Mouse (Mus musculus) left cerebral cortex, postnatal 10 days (tissue): ENCODE data around the gene Aff1. TPM values are rescaled to one million over a fixed set of nuclear protein-coding genes. Genes with fewer than 3 reads are reported as not detected.

Source experiments
- DNase-seq, 2 experiments: peaks; one replicate each; pipeline ENCODE4 v3.0.0; 2021 to 2022; ENCODE audit warnings: low spot score in 2 of 2, mixed read lengths in 1 of 2; ENCODE audit errors: extremely low spot score in 1 of 2
- intact Hi-C: fragments of 180-260 bp; cut with DNase I; formaldehyde crosslinking; loops from one replicate; pipeline ENCODE4 v1.15.1; 2025
- total RNA-seq, 2 experiments: library from RNA; stranded (reverse); gene quantifications; 2 replicates each; pipeline ENCODE4 v1.2.3; 2021

The Aff1 gene
- 1 to 10 TPM; 5.2 to 8.9 TPM for total RNA-seq

DNA sequence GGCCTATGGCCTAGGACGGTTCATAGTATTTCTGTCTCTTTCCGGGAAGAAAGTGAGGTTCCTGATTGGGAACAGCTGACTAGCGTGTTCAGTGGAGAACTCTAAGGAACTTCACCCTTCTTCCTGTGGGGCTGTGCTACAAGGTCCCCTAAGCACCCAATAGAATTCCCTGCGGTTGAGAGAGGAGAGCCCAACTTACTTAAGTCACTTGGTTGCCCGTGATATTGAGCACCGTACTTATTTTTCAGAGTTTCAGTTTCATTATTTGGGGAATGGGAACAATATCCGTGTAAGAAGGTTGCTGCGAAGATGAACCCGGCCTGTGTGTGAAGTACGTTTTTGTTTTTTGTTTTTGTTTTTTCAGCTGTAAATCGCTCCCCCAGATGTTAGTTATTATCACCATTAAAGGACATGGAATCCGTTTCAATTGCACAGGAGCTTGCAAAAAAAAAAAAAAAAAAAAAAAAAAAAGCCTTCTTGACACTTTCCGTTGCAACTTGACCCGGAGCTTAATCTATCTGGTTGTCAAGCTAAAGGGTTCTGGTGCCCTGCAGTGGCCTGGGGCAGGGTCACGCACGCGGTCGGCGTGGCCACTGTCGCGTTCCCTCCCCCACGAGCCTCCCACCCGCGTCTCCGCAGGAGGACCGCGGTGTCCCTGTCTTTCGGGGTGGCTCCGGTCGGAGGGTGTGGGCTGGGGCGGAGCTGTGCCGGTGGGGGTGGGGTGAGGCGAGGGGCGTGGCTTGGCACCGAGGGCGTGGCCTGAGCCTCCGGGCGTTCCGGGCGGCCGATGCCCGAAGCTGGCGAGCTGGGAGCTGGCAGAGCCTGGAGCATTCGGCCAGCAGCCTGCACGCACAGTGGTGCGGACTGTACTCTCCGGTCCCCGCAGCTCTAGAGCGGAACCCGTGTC is at the start of gene Aff1:
Gene Aff1, plus strand, starts transcription at position 751 of the 907 bp plus-strand sequence.
- intact Hi-C loops = no loop called here
- DNase-seq = peak; percentile 46 to 85

DNA sequence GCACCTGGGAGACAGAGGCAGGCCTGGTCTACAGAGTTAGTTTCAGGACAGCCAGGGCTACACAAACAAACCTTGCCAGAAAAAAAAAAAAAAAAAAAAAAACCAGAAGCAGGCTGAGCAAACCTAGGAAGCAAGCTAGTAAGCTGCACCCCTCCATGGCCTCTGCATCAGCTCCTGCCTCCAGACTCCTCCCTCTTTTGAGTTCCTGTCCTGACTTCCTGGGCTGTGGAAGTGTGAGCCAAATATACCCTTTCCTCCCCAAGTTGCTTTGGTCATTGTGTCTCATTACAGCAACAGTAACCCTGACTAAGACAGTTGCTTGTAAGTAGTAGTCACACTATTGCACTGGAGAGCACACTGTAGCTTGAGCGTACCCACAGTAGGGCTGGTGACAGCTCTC is 48.0 kb upstream of the Aff1 start:
- intact Hi-C loops = no loop called here
- DNase-seq = no peak

DNA sequence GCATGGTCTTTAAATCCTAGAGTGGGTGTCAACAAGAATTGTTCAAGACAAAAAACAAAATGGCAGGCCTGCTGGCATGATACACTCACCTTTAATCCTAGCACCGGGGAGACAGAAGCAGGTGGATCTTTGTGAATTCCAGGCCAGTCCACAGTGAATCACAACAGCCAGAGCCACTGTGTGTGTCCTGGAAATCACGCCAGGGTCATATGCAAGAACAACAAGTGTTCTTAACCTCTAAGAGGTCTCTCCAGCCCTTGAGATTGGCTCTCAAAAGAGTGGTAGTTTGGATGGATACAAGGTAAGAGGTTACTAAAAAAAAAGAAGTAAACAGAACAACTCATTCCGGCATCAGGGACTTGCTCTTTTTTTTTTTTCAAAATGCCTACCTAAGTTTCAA is 44.9 kb upstream of the Aff1 start:
- intact Hi-C loops = no loop called here

DNA sequence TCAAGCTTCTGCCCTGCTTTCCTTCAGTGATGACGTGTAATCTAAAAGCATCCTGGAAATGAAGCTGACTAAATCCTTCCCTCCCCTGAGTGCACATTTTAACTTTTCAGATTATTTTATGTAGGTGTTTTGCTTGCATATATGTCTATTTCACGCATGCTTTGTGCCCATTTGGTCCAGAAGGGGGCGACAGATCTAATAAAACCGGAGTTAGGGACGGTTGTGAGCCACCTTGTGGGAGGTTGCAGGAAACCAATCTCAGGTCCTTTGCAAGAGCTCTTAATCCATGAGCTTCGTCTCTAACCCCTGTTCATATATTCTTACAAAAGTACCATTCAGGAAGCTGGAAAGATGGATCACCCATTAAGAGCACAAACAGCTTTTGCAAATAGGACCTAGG is 37.9 kb upstream of the Aff1 start:
- intact Hi-C loops = no loop called here
- DNase-seq = peak in 1 of 2 experiments; percentile 42

More for the DNA sequence above, 44.9 kb upstream of the Aff1 start:
- DNase-seq = no peak

DNA sequence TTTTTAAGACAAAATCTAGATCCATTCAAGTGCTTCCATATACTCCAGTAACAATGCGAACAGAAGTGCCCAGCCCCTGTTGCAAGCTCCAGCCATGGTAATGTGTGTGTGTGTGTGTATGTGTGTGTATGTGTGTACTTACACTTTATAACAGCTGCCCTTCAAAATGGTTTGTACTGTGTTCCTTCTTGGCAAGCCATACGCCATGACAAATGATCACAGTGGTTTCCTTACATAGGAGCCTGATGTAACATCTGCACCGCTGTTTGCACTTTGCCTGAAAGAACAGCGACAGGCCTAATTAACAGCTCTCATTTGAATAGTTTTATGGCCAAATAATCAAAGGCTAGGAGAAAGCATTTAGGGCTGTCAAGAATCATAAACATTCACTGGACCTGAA is 37.4 kb upstream of the Aff1 start:
- intact Hi-C loops = no loop called here
- DNase-seq = no peak

DNA sequence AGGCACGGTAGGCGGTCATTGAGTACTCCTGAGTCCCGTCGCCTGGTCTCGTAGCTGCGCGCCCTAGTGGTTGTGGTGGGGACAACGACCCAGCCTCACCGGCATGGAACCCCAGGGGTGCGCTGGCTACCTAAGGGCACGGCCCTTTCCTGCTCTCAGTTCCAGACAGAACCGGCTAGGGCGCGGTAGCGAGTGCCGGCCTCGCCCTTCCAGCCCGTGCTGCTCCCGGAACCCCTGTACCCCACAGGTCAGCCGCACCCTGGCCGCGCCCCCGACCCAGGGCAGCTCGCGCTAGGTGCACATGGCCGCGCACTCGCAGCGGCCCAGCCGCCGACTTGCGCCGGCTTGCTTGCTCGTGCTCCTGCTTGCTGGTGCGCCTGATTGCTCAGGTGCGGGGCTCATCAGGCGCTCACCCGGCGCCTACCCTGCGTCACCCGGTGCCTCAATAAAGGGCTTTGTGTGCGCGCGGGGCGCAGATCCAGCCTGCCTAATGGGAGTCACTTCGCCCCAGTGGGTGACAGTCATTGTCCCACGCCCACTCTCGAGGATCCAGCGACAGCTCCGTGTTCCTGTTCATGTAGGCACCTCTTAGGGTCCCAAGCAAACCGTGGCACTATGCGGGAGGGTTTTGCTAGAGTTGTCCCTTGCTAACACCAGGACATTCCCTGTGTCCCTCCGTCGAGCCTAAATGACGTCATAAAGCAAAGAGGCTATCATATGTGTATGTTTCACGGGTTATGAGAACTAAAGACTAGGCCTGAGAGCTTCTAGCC is 36.6 kb upstream of the Aff1 start, which contains the start of gene 1700016H13Rik:
Gene 1700016H13Rik, minus strand, starts transcription at position 665 of the 773 bp plus-strand sequence.
- DNase-seq = peak in 1 of 2 experiments; percentile 75
- intact Hi-C loops = no loop called here

DNA sequence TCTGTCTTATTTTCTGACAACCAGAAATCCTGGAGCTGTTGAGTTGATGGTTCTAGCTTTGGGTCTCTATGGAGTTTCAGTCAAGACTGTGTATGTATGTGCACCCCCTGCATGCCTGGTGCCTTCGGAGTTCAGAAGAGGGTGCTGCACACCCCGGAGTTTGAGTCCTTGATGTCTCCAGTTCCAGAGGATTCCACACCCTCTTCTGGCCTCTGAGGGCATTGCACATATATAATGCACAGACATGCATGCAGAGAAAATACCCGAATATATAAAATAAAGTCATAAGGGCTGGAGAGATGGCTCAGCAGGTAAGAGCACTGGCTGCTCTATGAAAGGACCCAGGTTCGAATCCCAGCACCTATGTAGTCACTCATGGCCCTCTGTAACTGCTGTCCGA is 33.3 kb upstream of the Aff1 start:
- no peak for DNase-seq
- intact Hi-C loops = loop anchor here (2.0 kb wide), 1 partner anchor 302 kb away; no protein-coding TSS in a partner anchor

DNA sequence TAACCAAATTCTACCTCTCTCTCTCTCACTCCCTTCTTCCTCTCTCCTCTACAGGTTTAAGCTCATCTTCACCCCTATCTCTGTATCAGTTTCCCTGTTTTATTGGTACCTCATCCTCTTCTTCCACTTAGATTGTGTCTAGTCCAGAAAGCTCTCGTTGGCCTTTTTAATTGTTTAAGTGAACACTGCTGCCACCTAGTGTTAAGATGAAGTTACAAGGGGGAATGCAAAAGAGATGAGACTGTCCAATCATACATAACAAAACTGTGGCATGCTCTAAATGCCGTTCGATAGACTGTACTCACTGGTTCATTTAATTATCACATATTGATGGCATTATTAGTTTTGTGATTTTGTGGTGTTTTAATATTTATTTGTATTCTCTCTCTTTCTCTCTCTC is 32.6 kb upstream of the Aff1 start:
- intact Hi-C loops = loop anchor here (2.0 kb wide), 1 partner anchor 303 kb away; no protein-coding TSS in a partner anchor
- peak in 1 of 2 experiments; percentile 44 for DNase-seq

DNA sequence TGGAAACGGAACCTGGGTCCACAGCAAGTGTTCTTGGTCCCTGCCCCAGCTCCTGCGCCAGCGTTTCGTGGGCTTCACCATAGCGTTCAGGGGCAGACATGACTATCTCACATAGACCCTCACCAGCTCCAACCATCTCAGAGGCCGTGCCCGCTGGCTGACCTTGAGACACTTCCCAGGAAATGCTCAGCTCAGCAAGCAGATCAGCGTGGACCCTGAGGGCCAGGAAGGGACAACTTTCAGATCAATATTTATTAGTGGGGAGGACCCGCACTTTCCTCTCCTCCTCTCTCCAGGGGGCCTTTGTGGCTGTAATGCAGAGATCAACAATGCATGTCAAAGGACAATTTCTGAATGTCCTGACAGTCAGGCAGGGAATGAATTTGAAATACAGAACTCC is 27.2 kb upstream of the Aff1 start:
- DNase-seq = no peak
- intact Hi-C loops = no loop called here

DNA sequence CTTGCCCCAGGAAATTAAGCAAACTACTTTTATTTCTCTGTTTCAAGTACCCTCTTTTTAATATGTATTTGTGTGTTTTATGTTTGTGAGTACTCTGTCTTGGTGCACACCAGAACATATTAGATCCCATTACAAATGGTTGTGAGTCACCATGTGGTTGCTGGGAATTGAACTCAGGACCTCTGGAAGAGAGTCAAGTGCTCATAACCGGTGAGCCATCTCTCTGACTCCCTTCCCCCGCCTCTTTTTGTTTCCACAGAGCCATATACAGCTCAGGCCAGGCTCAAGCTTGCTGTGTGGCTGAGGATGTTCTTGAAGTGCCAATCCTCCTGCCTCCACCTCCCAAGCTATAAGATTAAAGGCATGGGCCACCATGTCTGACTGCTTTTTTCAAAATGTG is 26.3 kb upstream of the Aff1 start:
- no peak for DNase-seq
- intact Hi-C loops = no loop called here

DNA sequence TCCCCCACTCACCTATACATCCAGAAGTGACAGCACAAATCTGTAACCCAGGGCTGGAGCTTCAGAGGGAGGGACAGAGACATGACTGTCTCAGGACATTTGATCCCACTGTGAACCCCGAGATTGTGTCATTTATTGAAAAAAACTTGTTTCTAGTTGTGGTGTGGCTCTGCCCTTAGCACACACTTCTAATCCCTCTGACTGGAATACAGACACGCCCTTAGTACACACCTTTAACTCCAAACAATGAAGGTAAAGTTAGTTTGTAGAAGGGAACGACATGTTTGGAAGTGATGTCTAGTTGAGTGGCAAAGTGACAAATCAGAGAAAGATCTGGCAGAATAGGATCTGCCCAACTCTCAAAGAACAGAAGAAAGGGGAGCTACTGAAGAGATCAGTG is 20.3 kb upstream of the Aff1 start:
- intact Hi-C loops = no loop called here
- no peak for DNase-seq

DNA sequence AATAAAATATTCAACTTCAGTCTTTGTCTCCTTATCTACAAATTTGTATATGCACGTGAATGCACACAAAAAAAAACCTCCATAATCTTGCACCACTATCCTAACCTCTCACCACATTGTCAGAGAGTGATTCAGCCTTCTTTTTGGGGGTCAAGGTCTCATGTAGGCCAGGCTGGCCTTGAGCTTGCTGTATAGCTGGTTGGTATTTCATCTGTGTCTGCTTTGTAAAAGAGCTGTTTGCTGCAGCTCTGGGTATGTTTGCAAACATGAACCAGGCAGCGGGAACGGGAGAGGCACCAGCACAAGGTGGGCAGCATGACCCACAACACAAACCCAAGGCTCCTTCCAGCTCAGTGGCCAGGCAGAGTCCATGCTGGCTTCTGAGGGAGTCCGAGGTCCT is 18.6 kb upstream of the Aff1 start:
- intact Hi-C loops = no loop called here
- no peak for DNase-seq

DNA sequence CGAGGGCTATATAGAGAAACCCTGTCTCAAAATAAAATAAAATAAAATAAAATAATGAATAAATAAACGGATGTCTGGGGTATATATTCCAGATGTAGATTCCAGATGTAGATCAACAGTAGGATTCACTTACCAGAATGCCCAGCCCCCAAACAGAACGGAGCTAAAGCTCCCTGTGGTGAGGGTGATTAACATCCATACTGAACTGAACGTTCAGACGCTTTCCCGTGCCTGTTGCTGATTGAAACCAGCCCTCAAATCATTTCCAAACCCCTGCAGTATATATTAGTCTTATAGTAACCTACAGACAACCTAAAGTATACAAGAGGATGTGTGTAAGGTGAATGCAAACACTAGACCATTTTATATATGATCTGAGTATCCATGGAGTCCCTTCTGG is 17.7 kb upstream of the Aff1 start:
- DNase-seq = no peak
- intact Hi-C loops = no loop called here

DNA sequence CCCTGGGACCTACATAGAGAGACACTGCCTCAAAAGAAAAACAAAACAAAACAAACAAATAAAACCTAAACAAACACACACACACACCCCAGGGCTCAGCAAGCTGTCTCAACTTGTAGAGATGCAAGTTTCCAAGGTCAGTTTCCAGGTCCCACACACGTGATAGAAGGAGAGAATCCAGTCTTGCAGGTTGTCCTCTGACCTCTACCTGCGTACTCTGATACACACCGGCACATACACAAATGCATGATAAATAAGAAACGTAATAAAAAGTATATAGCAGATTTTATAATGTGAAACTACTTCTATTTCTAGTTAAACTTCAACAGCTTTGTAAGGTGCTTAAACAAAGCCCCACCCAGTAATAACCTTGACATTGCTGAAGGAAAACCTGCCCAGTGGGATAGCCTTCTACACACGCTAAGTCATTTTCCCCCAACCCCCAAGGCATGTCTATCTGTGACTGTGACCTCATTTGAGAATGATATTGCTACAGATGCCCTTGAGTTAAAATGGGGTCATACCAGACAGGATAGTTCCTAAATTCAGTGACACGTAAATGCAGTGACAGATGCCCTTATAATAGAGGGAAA is 15.8 kb upstream of the Aff1 start:
- no peak for DNase-seq
- intact Hi-C loops = no loop called here

DNA sequence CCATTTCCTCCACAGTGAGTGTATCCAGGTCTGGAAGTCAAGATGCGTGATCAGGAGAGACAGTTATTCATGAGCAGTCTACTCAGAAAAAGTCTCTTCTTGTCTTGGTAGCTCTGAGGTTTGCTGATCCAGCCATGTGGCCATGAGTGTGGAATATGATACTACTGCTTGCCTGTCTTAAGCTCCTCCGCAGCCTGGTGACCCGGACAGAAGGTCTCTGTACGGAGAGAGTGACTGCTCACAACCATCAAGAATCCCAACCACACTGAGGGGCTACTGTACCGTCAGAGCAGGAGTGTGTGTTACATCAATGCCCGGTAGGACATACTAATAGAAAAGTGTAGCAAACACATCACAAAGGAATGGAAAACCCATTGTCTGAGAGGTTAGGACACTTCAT is 14.3 kb upstream of the Aff1 start:
- DNase-seq = no peak
- intact Hi-C loops = no loop called here

DNA sequence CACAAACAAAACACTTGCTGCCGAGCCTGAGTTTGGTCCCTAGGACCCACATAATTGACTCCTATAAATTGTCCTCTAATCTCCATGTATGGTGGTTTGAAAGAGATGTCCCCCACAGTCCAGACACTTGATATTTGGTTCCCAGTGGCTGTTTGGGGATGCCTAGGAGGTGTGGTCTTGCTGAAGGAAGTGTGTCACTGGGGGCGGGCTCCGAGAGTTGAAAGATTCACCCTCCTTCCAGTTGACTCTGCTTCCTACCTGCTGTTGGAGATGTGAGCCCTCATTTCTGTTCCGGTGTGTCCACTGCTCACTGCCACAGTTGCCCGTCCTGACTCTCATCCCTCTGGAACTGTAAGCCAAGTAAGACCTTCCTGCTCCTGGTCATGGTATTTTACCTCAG is 13.2 kb upstream of the Aff1 start:
- intact Hi-C loops = no loop called here
- no peak for DNase-seq

DNA sequence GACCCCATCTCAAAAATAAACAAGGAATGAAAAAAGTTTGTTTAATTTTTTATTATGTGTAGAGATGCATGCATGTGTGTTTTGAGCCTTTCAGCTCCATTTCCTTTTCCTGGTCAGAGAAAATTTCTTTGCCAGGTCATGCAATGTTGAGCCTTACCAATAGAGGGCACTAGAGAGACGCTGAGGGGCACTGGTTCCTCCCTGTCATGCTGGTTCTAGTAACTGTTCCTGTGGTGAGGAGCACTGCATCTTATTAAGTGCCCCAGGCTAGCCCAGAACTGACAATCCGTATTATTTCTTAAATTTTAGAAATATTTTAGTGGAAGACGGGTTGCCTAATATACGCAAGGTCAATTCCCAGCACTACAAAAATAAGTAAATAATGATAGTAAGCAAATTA is 11.8 kb upstream of the Aff1 start:
- DNase-seq = peak in 1 of 2 experiments; percentile 67
- intact Hi-C loops = loop anchor here (5.0 kb wide), 1 partner anchor 137 kb away; no protein-coding TSS in a partner anchor

DNA sequence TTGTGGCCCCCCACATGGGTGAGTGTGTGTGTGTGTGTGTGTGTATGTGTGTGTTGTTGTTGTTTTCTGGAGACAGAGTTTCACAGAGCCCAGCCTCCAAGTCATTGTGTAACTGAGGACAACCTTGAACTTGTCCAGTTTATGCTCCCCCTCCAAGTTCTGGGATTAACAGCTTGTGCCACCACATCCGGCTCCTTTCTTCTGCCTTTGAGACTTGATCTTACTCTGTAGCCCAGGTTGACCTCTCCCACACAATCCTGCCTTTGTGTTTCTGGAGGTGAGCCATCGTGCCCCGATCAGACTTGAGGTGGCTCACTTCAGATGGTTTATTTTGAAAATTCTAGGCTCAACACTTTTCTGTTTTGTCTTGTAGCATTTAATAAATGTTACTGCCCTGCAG is 10.3 kb upstream of the Aff1 start:
- no peak for DNase-seq
- intact Hi-C loops = loop anchor here (5.0 kb wide), 1 partner anchor 135 kb away; no protein-coding TSS in a partner anchor

DNA sequence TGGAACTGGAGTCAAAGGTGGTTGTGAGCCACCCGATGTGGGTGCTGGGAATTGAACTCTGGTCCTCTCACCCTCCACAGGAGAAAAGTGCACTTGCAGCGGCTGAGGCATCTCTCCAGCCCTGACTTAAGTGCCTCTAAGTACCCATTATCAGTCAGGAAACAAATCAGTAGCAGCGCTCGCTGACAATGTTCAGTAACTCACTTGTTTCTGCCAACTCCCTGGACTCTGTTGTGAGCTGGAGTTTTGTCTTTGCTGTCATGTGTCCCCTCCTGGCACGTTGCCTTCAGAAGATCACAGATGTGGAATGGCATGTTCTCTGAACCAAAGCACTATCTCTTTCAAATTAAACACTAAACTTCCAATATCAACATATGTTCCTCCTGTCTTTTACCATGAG is 2.5 kb upstream of the Aff1 start:
- intact Hi-C loops = loop anchor here (5.0 kb wide), 1 partner anchor 58 kb away; no protein-coding TSS in a partner anchor
- DNase-seq = no peak
